Mouse (Mus musculus): ENCODE results near the gene Rnd1. TPM values are rescaled to one million over a fixed set of nuclear protein-coding genes. Genes with fewer than 3 reads are reported as not detected.
A peak's percentile ranks its signal among the peaks of the same experiment; 100 is the strongest.

The Rnd1 gene
- total RNA-seq, 1 experiment from 2014 or later: 2.8 TPM

GRCm38 (mm10) chr15:98683177-98683576 is 5.9 kb upstream of the Rnd1 start:
- ATAC-seq (replicated peaks; ENCODE audit: insufficient number of reproducible peaks, low FRiP score, low TSS enrichment, poor library complexity, severe bottlenecking): 0 out of 2 replicates have a peak, but pooled peaks have one; percentile 29

GRCm38 (mm10) chr15:98681633-98682032 is 4.4 kb upstream of the Rnd1 start:
- no peak for ATAC-seq (replicated peaks; ENCODE audit: insufficient number of reproducible peaks, low FRiP score, low TSS enrichment, poor library complexity, severe bottlenecking)

GRCm38 (mm10) chr15:98680660-98681059 is 3.4 kb upstream of the Rnd1 start:
- no peak for ATAC-seq (replicated peaks; ENCODE audit: insufficient number of reproducible peaks, low FRiP score, low TSS enrichment, poor library complexity, severe bottlenecking)

- ATAC-seq (replicated peaks; ENCODE audit: insufficient number of reproducible peaks, low FRiP score, low TSS enrichment, poor library complexity, severe bottlenecking): no peak
These were observed 716 bp upstream of the Rnd1 start for GRCm38 (mm10) chr15:98677977-98678376.

- ATAC-seq (replicated peaks; ENCODE audit: insufficient number of reproducible peaks, low FRiP score, low TSS enrichment, poor library complexity, severe bottlenecking): no peak
These were observed 790 bp downstream of the Rnd1 start for GRCm38 (mm10) chr15:98676471-98676870.

GRCm38 (mm10) chr15:98675634-98676250 is 1.5 kb downstream of the Rnd1 start:
- ATAC-seq (replicated peaks; ENCODE audit: insufficient number of reproducible peaks, low FRiP score, low TSS enrichment, poor library complexity, severe bottlenecking): no peak

- ATAC-seq (replicated peaks; ENCODE audit: insufficient number of reproducible peaks, low FRiP score, low TSS enrichment, poor library complexity, severe bottlenecking): no peak
These were observed 2.2 kb downstream of the Rnd1 start for GRCm38 (mm10) chr15:98674994-98675545.

DNA sequence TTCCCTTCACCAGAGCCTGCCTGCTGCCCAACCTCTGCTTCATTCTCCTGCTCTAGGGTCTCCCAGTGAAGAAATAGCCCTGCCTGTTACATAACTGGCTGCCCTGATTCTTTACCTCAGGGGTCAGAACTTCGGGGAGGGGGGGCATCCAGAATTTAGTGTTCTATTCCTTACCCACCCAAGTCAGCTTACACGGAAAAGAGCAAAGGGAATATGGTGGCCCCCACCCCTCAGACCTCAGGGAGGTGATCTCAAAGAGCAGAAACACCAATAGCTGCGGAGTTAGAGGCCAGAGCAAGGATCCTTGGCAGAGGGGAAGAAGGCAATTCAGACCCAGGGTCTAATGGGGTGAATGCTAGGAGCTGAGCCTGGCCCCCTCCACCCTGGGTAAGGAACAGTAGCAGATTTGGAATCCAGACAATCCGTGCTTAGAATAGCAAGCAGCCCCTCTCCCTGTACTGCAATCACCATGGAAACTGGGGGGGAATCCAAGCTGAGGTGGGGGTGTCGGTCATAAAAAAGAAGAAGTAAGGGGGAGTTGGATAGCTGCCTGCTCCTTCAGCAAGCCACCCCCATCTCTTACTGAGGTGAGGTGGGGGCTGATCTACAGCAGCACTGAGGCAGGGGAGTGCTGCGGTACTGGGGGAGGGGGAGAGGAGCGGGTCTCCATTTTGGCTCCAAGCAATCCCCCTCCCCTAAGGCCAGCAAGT is 2.8 kb downstream of the Rnd1 start:
- ATAC-seq (replicated peaks; ENCODE audit: insufficient number of reproducible peaks, low FRiP score, low TSS enrichment, poor library complexity, severe bottlenecking): no peak

GRCm38 (mm10) chr15:98673732-98674131 is 3.5 kb downstream of the Rnd1 start:
- ATAC-seq (replicated peaks; ENCODE audit: insufficient number of reproducible peaks, low FRiP score, low TSS enrichment, poor library complexity, severe bottlenecking): no peak

DNA sequence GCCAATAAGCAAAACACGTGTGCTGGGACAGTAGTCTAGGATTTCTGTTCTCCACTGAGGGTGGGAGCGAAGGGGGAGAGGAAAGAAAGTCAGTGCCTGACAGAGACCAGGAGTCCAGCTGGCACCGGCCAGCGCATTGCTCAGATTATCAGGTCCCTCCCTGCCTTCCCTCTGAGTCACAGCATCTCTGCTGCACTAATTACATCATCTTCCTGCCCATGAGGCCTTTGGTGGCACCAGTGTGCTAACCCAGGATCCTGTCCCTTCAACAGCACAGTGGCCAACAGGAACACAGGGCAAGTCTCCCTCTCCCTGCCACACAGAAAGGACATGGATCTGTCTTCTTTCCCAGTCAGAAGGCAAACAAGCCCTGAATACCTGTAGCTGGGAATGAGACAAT is 4.7 kb downstream of the Rnd1 start:
- no peak for ATAC-seq (replicated peaks; ENCODE audit: insufficient number of reproducible peaks, low FRiP score, low TSS enrichment, poor library complexity, severe bottlenecking)

GRCm38 (mm10) chr15:98664042-98664907 is 13.0 kb downstream of the Rnd1 start:
- no peak for ATAC-seq (replicated peaks; ENCODE audit: insufficient number of reproducible peaks, low FRiP score, low TSS enrichment, poor library complexity, severe bottlenecking)

DNA sequence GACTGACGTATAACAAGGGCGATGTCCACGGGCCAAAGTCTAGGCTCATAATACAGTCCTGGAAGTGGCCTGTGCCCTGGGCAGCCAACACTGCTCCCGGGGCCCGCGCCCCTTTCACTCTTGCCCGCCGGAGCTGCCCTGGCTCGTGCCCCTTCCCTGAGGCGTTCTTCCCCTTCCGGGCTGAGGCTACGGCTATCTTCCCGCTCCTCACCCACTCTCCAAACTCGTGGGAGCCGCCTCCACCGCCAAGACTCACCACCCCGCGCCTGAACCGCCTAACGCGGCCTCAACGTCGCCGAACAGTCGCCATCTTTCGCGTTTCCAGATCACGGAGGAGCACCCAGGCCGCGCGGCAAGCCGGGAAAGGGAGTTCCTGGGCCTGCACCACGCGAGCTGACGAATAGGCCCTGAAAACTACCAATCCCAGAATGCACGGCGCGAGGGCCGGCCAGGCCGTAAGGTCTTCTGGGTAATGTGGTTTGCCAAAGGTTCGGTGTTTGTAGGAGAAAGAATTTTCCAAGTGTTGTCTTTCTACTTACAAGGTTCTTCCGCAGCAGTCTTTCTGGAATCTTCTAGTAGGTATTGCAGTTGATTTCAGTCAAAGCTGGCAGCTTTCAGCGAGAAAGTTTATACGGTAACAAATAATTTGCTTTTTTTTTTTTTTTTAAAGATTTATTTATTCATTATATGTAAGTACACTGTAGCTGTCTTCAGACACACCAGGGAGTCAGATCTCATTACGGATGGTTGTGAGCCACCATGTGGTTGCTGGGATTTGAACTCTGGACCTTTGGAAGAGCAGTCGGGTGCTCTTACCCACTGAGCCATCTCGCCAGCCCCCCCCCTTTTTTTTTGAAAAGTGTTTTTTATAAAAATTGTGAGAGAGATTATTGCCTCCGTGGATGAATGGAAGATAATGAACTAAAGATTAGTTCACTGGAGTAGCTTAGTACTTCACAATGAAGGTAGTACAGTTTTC is 14.4 kb downstream of the Rnd1 start, which contains the start of gene Ddx23:
TSS of gene Ddx23 (minus strand) at position 328 of the 979 bp plus-strand sequence.
- ATAC-seq (replicated peaks; ENCODE audit: insufficient number of reproducible peaks, low FRiP score, low TSS enrichment, poor library complexity, severe bottlenecking): peak; percentile 99

DNA sequence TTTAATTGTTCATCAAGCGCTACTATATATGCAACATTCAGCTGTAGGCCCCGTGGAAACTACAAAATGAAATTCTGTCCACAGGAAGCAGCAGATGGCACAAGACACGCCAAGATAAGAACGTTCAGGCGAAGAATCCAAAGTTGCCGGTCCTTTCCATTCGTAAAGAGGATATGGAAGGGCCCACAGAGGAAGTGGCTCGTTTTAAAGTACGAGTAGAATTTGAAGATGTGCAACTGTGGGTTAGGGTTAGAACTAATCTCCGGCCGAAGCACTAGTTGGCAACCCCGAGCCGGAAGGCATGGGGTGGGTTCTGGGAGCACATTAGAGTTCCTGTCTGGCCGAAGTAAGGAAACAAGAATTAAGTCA is 15.1 kb downstream of the Rnd1 start:
- ATAC-seq (replicated peaks; ENCODE audit: insufficient number of reproducible peaks, low FRiP score, low TSS enrichment, poor library complexity, severe bottlenecking): peak; percentile 60

- ATAC-seq (replicated peaks; ENCODE audit: insufficient number of reproducible peaks, low FRiP score, low TSS enrichment, poor library complexity, severe bottlenecking): no peak
These were observed 20.1 kb downstream of the Rnd1 start for GRCm38 (mm10) chr15:98656982-98657751.

DNA sequence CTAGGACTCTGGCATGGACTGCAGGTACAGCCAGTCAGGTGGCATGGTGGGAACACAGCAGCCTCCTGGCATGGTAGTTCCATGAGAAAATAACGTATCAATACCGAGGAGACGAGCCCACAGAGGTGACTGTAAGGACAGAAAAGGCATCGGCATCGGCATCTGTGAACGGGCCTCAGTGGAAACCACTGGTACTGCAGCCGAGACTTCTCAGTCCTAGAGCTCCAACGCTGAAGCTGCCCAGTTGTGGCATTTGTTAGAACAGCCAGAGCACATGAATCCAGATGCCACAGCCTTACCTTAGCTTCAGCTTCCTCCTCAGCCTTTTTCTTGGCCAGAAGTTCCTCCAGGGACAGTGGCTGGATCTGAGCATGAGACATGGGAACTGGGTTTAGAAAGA is 25.1 kb downstream of the Rnd1 start:
- no peak for ATAC-seq (replicated peaks; ENCODE audit: insufficient number of reproducible peaks, low FRiP score, low TSS enrichment, poor library complexity, severe bottlenecking)

DNA sequence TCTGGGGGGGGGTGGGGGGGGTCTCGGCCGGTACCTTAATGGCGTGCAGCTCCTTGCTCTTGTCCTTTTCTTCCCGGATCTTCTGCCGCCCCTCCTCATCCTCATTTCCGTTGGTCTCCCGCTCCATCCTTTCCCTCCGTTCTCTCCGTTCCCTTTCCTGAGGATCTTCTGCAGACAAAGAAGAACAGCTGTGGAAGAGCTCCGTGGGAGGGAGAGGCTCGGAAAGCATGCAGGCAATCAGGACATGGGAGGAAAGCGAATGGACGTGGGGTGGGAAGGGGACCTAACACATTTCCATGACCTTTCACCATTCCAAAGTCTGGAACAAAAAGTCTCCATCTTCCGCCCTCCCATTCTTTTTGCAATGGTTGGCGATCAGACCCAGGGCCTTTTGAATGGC is 25.8 kb downstream of the Rnd1 start:
- no peak for ATAC-seq (replicated peaks; ENCODE audit: insufficient number of reproducible peaks, low FRiP score, low TSS enrichment, poor library complexity, severe bottlenecking)

- ATAC-seq (replicated peaks; ENCODE audit: insufficient number of reproducible peaks, low FRiP score, low TSS enrichment, poor library complexity, severe bottlenecking): no peak
These were observed 29.2 kb downstream of the Rnd1 start for GRCm38 (mm10) chr15:98648071-98648470.
